Mouse (Mus musculus) spleen, embryonic (tissue): Measurements from ENCODE around the gene Pnldc1.

Experiments
- CTCF ChIA-PET: fragments of 350-600 bp; sonication (Branson Sonifier 250); formaldehyde crosslinking; loops from one replicate; lab custom pipeline; 2022; lab: Charles Lee

Pnldc1 gene

GRCm38 (mm10) chr17:12858072-12858471, 52.0 kb downstream of the Pnldc1 start:
- CTCF ChIA-PET, result no interaction called here

GRCm38 (mm10) chr17:12857395-12857794, 52.6 kb downstream of the Pnldc1 start:
- CTCF ChIA-PET, result no interaction called here

GRCm38 (mm10) chr17:12854386-12854785, 55.6 kb downstream of the Pnldc1 start:
- CTCF ChIA-PET, result no interaction called here

GRCm38 (mm10) chr17:12853821-12854220, 56.2 kb downstream of the Pnldc1 start:
- CTCF ChIA-PET, result no interaction called here

GRCm38 (mm10) chr17:12851689-12852088, 58.3 kb downstream of the Pnldc1 start:
- CTCF ChIA-PET, result no interaction called here

- CTCF ChIA-PET, result no interaction called here
These were observed 60.1 kb downstream of the Pnldc1 start for GRCm38 (mm10) chr17:12849778-12850382.

- CTCF ChIA-PET, result no interaction called here
These were observed 62.3 kb downstream of the Pnldc1 start for GRCm38 (mm10) chr17:12847736-12848135.

GRCm38 (mm10) chr17:12846474-12846873, 63.6 kb downstream of the Pnldc1 start:
- CTCF ChIA-PET, result no interaction called here

- CTCF ChIA-PET, result no interaction called here
These were observed 64.2 kb downstream of the Pnldc1 start for GRCm38 (mm10) chr17:12845862-12846261.

GRCm38 (mm10) chr17:12844540-12844939, 65.5 kb downstream of the Pnldc1 start:
- CTCF ChIA-PET, result no interaction called here

GRCm38 (mm10) chr17:12843826-12844225, 66.2 kb downstream of the Pnldc1 start:
- CTCF ChIA-PET, result no interaction called here

GRCm38 (mm10) chr17:12839475-12840267, 70.4 kb downstream of the Pnldc1 start:
- CTCF ChIA-PET, result no interaction called here
